Mouse (Mus musculus): ENCODE results near the gene Acan. TPM values are rescaled to one million over a fixed set of nuclear protein-coding genes. Genes with fewer than 3 reads are reported as not detected.

Gene Acan
- polyA plus RNA-seq, 1 experiment from 2014 or later = not detected

GRCm38 (mm10) chr7:79147011-79147837 is 93.9 kb downstream of the Acan start:
- ATAC-seq = no peak; the same call in 1 of the 2 replicates
- WGBS = 65% methylated on average over 12 of the region's 12 CpGs
- Histone ChIP-seq H3K27ac (ENCODE audit: low read depth, low read length) (no peak overlapping the region; the same call in 1 of the 2 replicates), H3K36me3 (ENCODE audit: control insufficient read depth, insufficient read depth) (peaks cover 29% of the 10 kb centered on the region), H3K4me3 (ENCODE audit: low read depth, low read length) (no peak overlapping the region), H3K9me3 (ENCODE audit: control insufficient read depth) (no peaks in the 10 kb centered on the region), H3K4me1 (replicated peaks; ENCODE audit: control insufficient read depth, insufficient read depth, low read length) (0 out of 2 replicates have a peak, but pooled peaks cover 2% of the 10 kb centered on the region), H3K27me3 (replicated peaks; ENCODE audit: control insufficient read depth, insufficient read depth, low read length) (no peaks in the 10 kb centered on the region), H3K9ac (ENCODE audit: low read depth, low read length) (no peak overlapping the region), H3K4me2 (replicated peaks; ENCODE audit: low read depth) (peak overlapping the region; percentile 83)
- TF ChIP-seq CTCF (IDR thresholded peaks at IDR 0.05; ENCODE audit: low read depth) = no peak

GRCm38 (mm10) chr7:79147931-79148653 is 94.8 kb downstream of the Acan start:
- 3% methylated on average over 20 of the region's 20 CpGs for whole genome bisulfite sequencing
- peaks cover 23% of the 10 kb centered on the region for H3K36me3 ChIP-seq (ENCODE audit: control insufficient read depth, insufficient read depth)
- no peaks in the 10 kb centered on the region for H3K9me3 ChIP-seq (ENCODE audit: control insufficient read depth)
- no peak for TF ChIP-seq CTCF (IDR thresholded peaks at IDR 0.05; ENCODE audit: low read depth)
- H3K9ac ChIP-seq (ENCODE audit: low read depth, low read length) = peak overlapping the region; percentile 58
- H3K4me1 ChIP-seq (replicated peaks; ENCODE audit: control insufficient read depth, insufficient read depth, low read length) = 0 out of 2 replicates have a peak, but pooled peaks cover 2% of the 10 kb centered on the region
- peak overlapping the region; percentile 65 for H3K4me3 ChIP-seq (ENCODE audit: low read depth, low read length)
- H3K27me3 ChIP-seq (replicated peaks; ENCODE audit: control insufficient read depth, insufficient read depth, low read length) = no peaks in the 10 kb centered on the region
- ATAC-seq = no peak
- H3K27ac ChIP-seq (ENCODE audit: low read depth, low read length) = peak overlapping the region; percentile 73
- peak overlapping the region; percentile 83 for H3K4me2 ChIP-seq (replicated peaks; ENCODE audit: low read depth)

- Histone ChIP-seq H3K9ac (ENCODE audit: low read depth, low read length) (peak within 1 kb of the TSS; percentile 58), H3K4me1 (replicated peaks; ENCODE audit: control insufficient read depth, insufficient read depth, low read length) (0 out of 2 replicates have a peak, but pooled peaks cover 2% of the 10 kb centered on the region), H3K9me3 (ENCODE audit: control insufficient read depth) (no peaks in the 10 kb centered on the region), H3K4me3 (ENCODE audit: low read depth, low read length) (peak within 1 kb of the TSS; percentile 65), H3K36me3 (ENCODE audit: control insufficient read depth, insufficient read depth) (peaks cover 17% of the 10 kb centered on the region; the same call in 1 of the 2 replicates), H3K4me2 (replicated peaks; ENCODE audit: low read depth) (peak within 1 kb of the TSS; percentile 83), H3K27me3 (replicated peaks; ENCODE audit: control insufficient read depth, insufficient read depth, low read length) (no peaks in the 10 kb centered on the region), H3K27ac (ENCODE audit: low read depth, low read length) (peak within 1 kb of the TSS; percentile 73)
- TF ChIP-seq CTCF (IDR thresholded peaks at IDR 0.05; ENCODE audit: low read depth) = no peak; the same call in 1 of the 2 replicates
- WGBS = 0% methylated on average over 38 of the region's 39 CpGs
- ATAC-seq = peak; percentile 90
Observed at GRCm38 (mm10) chr7:79148711-79149266, 95.5 kb downstream of the Acan start, which contains the start of gene Mfge8. Gene Mfge8, minus strand, starts transcription at chr7:79149060.

- Histone ChIP-seq H3K9me3 (ENCODE audit: control insufficient read depth) (no peaks in the 10 kb centered on the region), H3K4me2 (replicated peaks; ENCODE audit: low read depth) (peak overlapping the region; percentile 83), H3K27ac (ENCODE audit: low read depth, low read length) (0 out of 2 replicates have a peak overlapping the region, but pooled peaks have one; percentile 73), H3K36me3 (ENCODE audit: control insufficient read depth, insufficient read depth) (peaks cover 10% of the 10 kb centered on the region; the same call in 1 of the 2 replicates), H3K4me1 (replicated peaks; ENCODE audit: control insufficient read depth, insufficient read depth, low read length) (0 out of 2 replicates have a peak, but pooled peaks cover 2% of the 10 kb centered on the region), H3K4me3 (ENCODE audit: low read depth, low read length) (peak overlapping the region; percentile 65; the same call in 1 of the 2 replicates), H3K27me3 (replicated peaks; ENCODE audit: control insufficient read depth, insufficient read depth, low read length) (no peaks in the 10 kb centered on the region), H3K9ac (ENCODE audit: low read depth, low read length) (0 out of 2 replicates have a peak overlapping the region, but pooled peaks have one; percentile 58)
- ATAC-seq = peak; percentile 54
- no peak for TF ChIP-seq CTCF (IDR thresholded peaks at IDR 0.05; ENCODE audit: low read depth)
- 31% methylated on average over 6 of the region's 6 CpGs for WGBS
Observed at GRCm38 (mm10) chr7:79149522-79149921, 96.2 kb downstream of the Acan start.

GRCm38 (mm10) chr7:79159406-79159805 is 106.1 kb downstream of the Acan start:
- Histone ChIP-seq H3K9ac (ENCODE audit: low read depth, low read length) (no peak overlapping the region), H3K4me1 (replicated peaks; ENCODE audit: control insufficient read depth, insufficient read depth, low read length) (no peaks in the 10 kb centered on the region), H3K4me2 (replicated peaks; ENCODE audit: low read depth) (no peak overlapping the region), H3K36me3 (ENCODE audit: control insufficient read depth, insufficient read depth) (no peaks in the 10 kb centered on the region), H3K27ac (ENCODE audit: low read depth, low read length) (no peak overlapping the region), H3K27me3 (replicated peaks; ENCODE audit: control insufficient read depth, insufficient read depth, low read length) (no peaks in the 10 kb centered on the region), H3K9me3 (ENCODE audit: control insufficient read depth) (no peaks in the 10 kb centered on the region), H3K4me3 (ENCODE audit: low read depth, low read length) (no peak overlapping the region)
- TF ChIP-seq CTCF (IDR thresholded peaks at IDR 0.05; ENCODE audit: low read depth) = no peak
- 73% methylated on average over 1 of the region's 1 CpGs for WGBS
- no peak for ATAC-seq

Other genes with a start within 250 kb of the Acan start
- gene Det1, start 206.2 kb upstream of the Acan start, polyA plus RNA-seq (2015; fragmentation: Nextera tagmentation; extraction: Ambion mirVana) = 10.1 and 11.2 TPM in 2 replicates
- 19.7 and 20.6 TPM in 2 replicates for gene Aen, start 157.6 kb upstream of the Acan start, polyA plus RNA-seq (2015; fragmentation: Nextera tagmentation; extraction: Ambion mirVana)
- 4.3 and 4.9 TPM in 2 replicates for gene Isg20, start 140.1 kb upstream of the Acan start, polyA plus RNA-seq (2015; fragmentation: Nextera tagmentation; extraction: Ambion mirVana)
- 0.25 and 0.48 TPM in 2 replicates for gene Hapln3, start 77.5 kb downstream of the Acan start, polyA plus RNA-seq (2015; fragmentation: Nextera tagmentation; extraction: Ambion mirVana)
- gene Mfge8, start 95.6 kb downstream of the Acan start, polyA plus RNA-seq (2015; fragmentation: Nextera tagmentation; extraction: Ambion mirVana) = 217 and 219 TPM in 2 replicates
- gene Abhd2, start 219.7 kb downstream of the Acan start, polyA plus RNA-seq (2015; fragmentation: Nextera tagmentation; extraction: Ambion mirVana) = 34.8 and 36.2 TPM in 2 replicates